Mouse (Mus musculus) thymus, postnatal 10 days (tissue): ENCODE measurements around the gene Snd1.
"Not testable (repeated sequence)": the region's sequence is repeated elsewhere in the genome, so short reads cannot be mapped to it uniquely, and the experiment has no call there.

Experiments used
- DNase-seq, 2 experiments: peaks; one replicate each; pipeline ENCODE4 v3.0.0; 2021; ENCODE audit warnings: low spot score in 2 of 2

Gene Snd1

DNA sequence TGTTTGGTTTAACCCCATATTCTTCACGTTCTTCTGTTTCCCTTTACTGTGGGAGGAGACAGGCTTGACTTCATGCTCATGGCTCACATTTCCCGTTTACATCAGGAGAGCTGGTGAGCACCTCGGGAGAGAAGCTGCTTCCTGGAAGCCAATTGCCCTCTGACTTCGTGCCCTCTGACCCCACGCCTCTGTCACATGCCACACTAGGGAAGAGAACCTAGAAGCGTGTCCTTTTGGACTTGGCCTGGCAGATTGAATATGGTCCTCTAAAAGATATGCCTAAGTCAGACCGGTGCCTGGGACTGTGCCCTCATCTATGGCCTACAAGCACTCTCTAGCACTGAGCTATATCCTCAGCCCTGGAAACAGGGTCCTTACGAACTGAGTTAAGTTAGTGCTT is 430.4 kb downstream of the Snd1 start:
- no peak for DNase-seq

DNA sequence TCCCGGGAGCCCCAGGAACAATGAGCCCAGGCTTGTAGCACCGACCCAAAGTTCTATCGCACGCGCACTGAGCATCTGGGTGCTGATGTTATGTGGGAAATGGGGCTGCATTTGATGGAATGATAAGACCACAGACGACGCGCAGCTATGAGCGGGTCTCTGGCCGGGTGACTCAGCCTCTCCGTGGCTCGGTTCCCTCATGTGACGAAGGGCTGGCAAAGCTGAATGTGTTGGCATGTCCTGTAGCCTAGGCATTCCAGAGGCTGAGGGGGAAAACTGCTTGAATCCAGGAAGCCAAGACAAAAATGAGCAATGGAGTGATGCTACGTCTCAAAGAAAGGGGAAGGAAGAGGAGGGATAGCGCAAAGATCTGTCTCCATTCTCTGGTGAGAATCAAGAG is 434.9 kb downstream of the Snd1 start:
- DNase-seq: no peak

- DNase-seq: no peak
Observed at GRCm38 (mm10) chr6:28914981-28915380, 440.0 kb downstream of the Snd1 start.

DNA sequence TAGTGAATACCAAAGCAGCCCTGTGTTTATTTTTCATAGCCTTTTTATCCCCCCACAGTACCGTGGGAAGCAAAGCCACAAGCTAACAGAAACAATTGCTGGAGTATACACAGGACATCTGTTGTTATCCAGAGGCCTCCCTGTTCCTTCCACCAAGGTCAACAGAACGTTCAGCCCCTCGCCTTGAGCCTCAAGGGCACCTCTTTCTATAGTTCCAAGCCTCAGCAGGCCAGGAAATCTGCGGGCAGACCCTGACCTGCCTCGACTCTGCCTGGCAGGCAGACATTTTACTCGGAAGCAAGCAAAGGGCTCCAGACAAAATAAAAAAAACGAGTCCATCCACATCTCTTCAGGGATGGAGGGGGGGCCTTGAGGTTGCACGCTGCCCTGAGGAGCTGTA is 441.7 kb downstream of the Snd1 start:
- no peak for DNase-seq

DNA sequence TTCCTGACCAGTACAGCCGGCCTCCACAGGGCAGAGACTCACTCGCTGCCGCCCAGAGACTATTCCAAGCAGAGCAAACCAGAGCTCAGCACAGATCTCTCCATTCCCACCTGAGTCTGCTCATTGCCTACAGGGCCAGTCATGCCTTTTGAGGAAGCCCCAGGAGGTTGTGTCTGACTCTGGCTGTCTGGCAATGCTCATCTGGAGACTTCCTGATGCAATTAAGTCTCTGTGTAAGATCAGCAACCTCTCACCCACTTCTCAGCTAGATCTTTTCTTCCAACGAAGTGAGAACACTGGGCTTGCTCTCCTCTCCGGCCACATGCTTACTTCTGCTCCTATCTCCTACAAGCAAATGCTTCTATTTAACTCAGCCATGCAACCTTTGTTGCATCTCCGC is 444.4 kb downstream of the Snd1 start:
- DNase-seq: no peak

DNA sequence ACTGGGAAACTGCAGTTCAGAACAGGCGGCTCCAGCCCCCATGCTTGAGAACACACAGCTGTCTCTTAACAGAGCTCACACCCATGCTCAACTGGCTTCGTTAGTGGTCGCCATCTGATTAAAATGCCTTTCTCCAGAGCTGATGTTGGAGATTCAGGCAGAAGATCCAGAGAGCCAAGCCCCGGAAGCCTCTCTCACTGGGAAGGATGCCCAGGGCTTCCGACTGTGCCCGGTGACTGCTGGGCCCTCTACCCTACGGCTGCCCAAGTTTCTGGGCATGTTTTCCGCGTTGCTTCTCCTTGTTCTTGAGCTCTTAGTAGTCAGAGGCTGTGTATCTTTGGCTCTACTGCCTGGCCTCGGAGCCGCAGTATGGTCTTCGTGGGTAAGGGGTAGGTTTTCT is 447.4 kb downstream of the Snd1 start:
- DNase-seq: no peak

DNA sequence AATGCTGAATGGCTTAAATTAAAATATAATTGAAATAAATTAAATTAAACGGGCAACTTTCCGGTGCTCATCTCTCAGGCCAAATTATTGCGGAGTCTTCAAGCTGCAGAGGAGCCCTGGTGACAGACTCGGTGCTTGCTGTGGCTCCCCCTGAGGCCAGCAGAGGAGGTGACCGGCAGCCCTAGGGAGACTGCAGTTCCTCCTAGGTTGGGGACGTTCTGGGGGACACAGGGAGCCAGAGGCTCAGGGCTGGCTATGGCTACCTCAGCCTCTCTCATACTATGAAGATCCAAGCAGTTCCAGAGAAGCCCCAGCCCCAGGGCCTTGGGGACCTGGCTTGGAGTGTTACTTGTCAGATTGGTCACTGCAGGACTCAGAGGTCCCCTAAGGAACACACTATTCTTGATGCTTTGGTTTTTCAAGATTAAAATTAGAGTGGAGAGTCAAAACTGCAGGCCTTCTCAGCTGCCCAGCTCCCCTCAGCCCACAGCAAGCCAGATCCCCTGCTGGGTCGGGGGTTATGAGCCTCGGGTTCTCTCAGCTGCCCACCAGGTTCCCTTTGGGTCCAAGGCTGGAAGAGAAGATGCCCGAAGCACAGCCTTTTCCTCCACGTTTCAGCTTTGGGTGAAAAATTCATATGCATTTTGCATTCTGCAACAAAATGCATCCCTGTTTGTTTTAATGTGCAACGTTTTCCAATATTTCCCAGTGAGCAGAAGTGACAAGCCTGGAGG is 448.3 kb downstream of the Snd1 start:
- no peak for DNase-seq

DNA sequence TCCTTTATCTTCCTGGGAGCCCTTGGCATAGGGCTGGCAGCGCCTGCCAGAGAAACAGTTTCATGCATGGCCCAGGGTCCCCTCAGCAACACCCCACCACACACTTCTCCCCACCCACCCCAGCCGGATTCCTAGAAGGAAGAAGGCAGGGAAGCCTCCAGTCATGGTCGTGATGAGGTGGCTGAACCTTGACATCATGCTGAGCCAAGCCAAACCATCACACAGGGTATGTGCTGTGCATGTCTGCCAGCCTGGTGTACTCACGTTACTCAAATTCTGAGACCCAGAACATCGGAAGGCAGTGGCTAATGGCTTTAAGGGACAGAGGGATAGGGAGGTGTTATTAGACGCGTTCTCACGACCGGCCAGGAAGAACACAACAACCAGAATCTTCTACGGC is 448.9 kb downstream of the Snd1 start:
- DNase-seq: no peak

DNA sequence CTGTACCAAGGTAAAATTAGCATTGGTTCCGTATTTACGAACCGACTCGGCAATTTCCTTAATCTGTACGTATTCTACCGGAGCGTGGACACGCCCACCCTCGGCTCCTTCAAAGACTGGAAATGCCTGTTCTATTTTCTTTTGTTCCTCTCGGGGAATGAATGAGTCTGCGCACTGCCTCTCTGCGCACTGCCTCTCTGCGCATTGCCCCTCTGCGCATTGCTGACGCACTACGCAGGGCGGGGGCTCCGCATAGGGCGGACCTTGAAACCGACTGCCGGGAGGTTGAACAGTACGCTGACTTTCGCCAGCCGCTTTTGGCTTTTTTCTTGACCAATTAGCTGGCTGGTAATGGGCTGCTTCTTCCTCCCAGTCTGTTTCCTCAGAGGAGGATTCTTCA is 453.0 kb downstream of the Snd1 start:
- DNase-seq: peak in 1 of 2 experiments; percentile 16

GRCm38 (mm10) chr6:28929169-28929803 is 454.3 kb downstream of the Snd1 start:
- DNase-seq: not testable (repeated sequence)

DNA sequence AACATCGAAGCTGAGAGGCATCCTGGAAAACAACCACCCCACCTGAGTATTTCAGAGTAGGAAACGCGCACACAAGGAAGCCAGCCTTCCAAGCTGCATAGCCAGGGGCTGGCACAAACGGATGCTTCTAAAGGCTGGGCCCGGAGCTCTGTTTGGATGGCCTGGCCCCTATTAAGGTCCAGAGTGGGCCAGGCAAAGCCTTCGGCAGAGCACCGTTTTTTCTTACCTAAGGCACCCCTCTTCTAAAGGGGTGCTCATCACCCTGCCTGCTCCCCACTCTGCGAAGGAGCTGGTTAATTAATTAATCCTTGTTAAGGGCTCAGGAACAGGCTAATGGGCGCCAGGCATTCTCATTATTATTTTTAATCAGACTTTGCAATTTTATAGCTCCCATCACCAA is 456.3 kb downstream of the Snd1 start:
- no peak for DNase-seq

DNA sequence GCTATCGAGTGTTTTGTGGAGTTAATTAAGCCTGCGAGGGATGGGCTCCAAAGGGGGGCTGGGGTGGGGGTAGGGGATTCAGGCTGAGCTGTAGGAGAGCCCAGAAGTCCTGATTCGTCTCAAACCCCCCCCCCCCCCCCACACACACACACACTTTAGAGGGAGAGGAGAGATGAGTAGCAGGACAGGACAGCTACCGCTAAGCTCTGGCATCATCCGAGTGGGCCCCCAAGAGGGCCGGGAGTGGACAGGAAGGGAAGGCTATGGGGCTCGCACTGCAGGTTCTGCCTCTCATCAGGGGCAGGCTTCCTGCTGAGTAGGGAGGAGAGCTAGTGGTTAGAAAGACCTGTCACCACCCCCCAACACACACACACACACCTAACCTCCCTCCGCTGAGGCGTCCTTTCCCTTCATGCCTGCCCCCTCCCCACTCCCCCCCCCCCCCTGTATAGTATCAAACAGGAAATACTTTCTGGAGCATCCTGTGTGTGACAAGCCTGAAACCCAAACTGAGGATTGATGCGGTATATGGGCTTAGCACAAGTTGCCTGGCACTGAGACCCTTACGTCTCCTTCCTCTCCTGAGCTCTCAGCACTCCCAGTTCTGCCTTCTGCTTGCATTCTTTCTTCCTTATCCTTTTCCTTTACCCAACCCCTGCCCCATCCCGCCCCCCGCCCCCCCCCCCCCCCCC is 456.8 kb downstream of the Snd1 start:
- no peak for DNase-seq

DNA sequence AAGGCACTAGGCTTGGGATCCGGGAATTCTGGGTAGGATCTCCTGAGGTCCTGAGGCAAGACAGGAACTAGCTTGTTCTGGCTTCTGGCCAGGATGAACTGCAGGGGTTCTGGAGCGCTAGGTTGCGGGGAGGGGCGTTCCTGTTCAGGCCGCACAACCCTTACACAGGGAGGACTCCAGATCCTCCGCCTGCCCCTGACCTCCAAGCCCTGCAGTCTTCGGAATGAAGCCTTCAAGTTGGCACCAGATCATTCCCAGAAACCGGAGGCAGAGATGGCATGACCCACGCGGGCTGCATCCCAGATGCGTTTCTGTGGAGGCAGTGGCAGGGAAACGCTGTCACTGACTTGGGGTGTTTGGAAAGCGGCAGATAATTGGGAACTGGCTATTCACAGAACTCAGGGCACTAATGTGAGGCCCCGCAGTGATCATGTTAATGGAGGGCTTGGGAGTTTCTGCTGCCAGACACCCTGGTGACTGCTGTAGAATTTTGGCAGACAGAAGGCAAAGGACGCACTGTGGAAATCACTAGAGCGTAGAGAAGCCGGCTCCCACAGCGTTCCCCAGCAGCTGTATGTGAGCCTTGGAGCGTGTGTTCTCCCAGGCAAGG is 457.5 kb downstream of the Snd1 start:
- no peak for DNase-seq

- no peak for DNase-seq
Observed at GRCm38 (mm10) chr6:28935736-28936135, 460.8 kb downstream of the Snd1 start.

- DNase-seq: no peak
Observed at GRCm38 (mm10) chr6:28947254-28947653, 472.3 kb downstream of the Snd1 start.

DNA sequence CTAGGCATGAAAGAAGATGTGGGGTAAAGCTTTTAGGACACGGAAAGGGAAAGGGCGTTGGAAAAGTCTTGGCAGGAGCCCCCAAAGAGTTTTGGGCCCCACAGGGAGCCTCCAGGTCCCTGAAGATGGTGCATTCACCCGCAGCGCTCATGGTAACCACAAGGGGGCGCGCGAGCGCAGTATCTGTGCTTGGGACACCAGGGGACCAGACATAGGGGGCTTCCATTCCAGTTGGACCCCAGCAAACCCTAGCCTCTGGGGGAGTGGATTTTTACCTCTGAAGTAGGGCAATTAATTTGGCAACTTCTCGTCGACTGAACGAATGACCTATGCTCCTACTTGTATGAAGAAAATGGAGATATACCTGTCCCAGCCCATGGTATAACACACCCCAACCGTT is 474.3 kb downstream of the Snd1 start:
- peak; percentile 26 to 79 for DNase-seq

DNA sequence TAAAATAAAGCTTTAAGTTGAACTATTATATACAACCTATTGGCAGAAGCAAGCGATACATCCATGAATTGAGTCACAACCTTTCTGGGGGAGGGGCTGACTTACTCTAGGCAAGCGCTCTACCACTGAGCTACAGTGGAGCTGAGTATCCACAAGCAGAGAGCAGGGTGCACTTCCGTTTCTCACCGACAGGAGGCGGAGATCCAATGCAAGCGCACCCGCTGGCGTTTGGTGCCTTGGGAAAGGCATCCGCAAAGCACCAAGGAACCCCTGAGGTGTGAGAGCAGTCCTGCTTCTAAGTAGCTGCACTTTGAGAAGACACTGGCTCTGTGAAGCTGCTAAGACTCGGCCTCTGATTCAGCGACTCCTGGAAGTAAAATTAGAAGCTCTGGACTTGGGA is 480.6 kb downstream of the Snd1 start:
- peak; percentile 7 to 70 for DNase-seq

DNA sequence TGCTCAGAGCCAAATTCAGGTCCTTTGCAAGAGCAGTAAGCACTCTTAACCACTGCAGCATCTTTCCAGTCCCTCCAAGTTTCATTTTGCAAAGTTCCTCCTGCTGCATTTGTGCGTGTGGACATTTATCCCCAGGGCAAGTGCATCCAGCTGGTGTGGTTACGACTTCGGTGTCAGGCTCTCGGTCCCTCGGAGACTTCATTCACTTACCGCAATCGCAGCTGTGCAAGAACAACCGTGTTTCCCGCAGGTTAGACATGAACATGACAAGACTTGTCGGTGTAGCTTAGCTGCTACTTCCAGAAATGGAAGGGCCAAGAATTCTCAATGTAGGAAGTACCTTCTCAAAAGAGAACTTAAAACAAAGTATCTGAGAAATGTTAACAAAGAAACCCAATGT is 482.5 kb downstream of the Snd1 start:
- no peak for DNase-seq

DNA sequence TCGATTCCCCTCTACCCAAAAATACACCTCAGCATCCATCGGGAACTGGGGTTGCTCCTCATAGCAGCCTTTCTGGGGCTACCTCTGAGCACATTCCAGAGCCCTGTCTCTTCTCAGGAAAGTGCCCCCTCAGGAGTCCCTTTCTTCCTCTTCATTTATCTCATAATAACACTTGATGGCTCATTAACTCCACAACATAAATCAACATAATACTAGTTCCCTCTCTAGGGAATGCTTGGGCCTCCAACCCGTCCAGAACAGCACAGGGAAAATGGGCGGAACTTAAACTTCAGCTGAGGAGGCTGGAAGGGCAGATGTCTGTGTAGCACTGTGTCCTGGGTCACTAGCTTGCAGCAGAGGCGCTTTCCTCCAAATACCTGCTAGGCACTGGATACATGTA is 488.2 kb downstream of the Snd1 start:
- no peak for DNase-seq

GRCm38 (mm10) chr6:28965264-28965663 is 490.3 kb downstream of the Snd1 start:
- DNase-seq: no peak

DNA sequence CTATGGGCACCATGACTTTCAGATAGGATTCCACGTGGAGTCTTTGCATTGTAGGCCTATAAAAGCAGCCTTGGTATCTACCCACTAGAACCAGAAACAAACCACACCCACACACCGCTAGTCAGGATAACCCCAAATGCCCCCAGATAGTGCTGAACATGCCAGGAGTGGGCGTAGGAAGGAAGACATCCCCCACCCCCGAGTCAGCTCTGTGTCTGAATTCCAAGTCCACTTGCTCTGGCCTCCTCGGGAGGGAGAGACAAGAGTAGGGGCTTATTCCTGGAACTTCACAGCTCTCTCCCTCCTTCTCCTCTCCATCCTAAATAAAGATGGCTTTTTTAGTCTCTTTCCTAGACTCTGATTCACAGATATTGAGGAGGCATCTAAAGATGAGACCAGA is 494.7 kb downstream of the Snd1 start:
- DNase-seq: no peak

DNA sequence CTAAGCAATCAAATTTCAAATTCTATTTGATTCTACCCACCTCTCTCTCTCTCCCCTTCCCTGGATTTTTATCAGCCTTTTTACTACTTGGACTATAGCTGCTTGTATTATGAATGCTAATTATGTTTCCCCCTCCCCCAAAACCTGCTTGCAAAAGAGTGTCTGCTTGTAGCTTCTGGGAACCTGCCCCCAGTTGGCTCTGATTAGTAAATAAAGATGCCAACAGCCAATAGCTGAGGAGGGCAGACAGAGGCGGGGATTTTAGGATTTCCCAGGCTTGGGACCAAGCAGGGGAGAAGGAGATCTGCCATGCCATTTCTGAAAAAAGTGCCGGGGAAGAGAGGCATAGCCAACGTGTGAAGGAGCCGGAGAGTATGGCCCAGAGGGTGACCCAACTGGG is 495.8 kb downstream of the Snd1 start:
- no peak for DNase-seq

GRCm38 (mm10) chr6:28974498-28974897 is 499.6 kb downstream of the Snd1 start:
- DNase-seq: no peak
